Mouse (Mus musculus): ENCODE measurements around the gene Zmiz1. TPM values are rescaled to one million over a fixed set of nuclear protein-coding genes. Genes with fewer than 3 reads are reported as not detected.
A peak's percentile ranks its signal among the peaks of the same experiment; 100 is the strongest.

Zmiz1 gene
- polyA plus RNA-seq, 1 experiment from 2014 or later: 37.4 TPM

- WGBS: 53% methylated on average over 8 of the region's 8 CpGs
- Histone ChIP-seq H3K36me3 (ENCODE audit: control insufficient read depth, insufficient read depth, low read length) (peaks cover 31% of the 10 kb centered on the region), H3K4me1 (replicated peaks; ENCODE audit: control insufficient read depth, insufficient read depth, low read length) (peaks cover 28% of the 10 kb centered on the region), H3K9ac (ENCODE audit: low read length) (no peak overlapping the region), H3K9me3 (ENCODE audit: control insufficient read depth, low read length) (no peaks in the 10 kb centered on the region), H3K27ac (ENCODE audit: low read depth) (no peak overlapping the region; the same call in 1 of the 2 replicates), H3K4me3 (ENCODE audit: low read depth, low read length) (no peak overlapping the region), H3K4me2 (ENCODE audit: low read length) (no peak overlapping the region), H3K27me3 (replicated peaks; ENCODE audit: control insufficient read depth, insufficient read depth, low read length) (no peaks in the 10 kb centered on the region)
- no peak for DNase-seq (ENCODE audit: low spot score)
- no peak for ATAC-seq (replicated peaks; ENCODE audit: low FRiP score, low TSS enrichment, low read depth)
Measured at GRCm38 (mm10) chr14:25593876-25594275, 134.9 kb downstream of the Zmiz1 start.

GRCm38 (mm10) chr14:25594611-25595010 lies 135.6 kb downstream of the Zmiz1 start:
- Histone ChIP-seq H3K9ac (ENCODE audit: low read length) (no peak overlapping the region), H3K36me3 (ENCODE audit: control insufficient read depth, insufficient read depth, low read length) (peaks cover 36% of the 10 kb centered on the region), H3K27ac (ENCODE audit: low read depth) (no peak overlapping the region; the same call in 1 of the 2 replicates), H3K4me1 (replicated peaks; ENCODE audit: control insufficient read depth, insufficient read depth, low read length) (peaks cover 23% of the 10 kb centered on the region), H3K4me2 (ENCODE audit: low read length) (no peak overlapping the region), H3K27me3 (replicated peaks; ENCODE audit: control insufficient read depth, insufficient read depth, low read length) (no peaks in the 10 kb centered on the region), H3K4me3 (ENCODE audit: low read depth, low read length) (no peak overlapping the region), H3K9me3 (ENCODE audit: control insufficient read depth, low read length) (no peaks in the 10 kb centered on the region)
- DNase-seq (ENCODE audit: low spot score): no peak
- no peak for ATAC-seq (replicated peaks; ENCODE audit: low FRiP score, low TSS enrichment, low read depth)
- WGBS: 51% methylated on average over 4 of the region's 4 CpGs

DNA sequence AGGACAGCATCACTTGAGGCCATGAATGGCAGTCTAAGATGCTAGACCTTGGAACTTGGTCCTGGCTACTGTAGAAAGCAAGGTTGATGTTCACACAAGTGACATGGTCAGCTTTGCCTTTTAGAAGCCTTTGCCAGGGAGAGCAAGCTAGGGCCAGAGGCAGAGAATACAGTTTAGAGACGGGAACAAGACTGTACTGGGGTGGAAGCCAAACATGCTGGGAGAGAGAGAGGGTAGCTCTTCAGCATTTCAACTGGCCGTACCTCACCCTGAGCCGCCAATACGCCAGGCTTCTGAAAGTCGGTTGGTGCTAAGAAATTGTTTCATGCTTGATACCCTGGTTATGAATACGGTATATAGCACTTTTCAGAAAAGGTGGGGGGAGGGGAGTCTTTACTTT lies 140.0 kb downstream of the Zmiz1 start:
- DNase-seq (ENCODE audit: low spot score) (no peak), ATAC-seq (replicated peaks; ENCODE audit: low FRiP score, low TSS enrichment, low read depth) (no peak)
- Histone ChIP-seq H3K4me1 (replicated peaks; ENCODE audit: control insufficient read depth, insufficient read depth, low read length) (peaks cover 43% of the 10 kb centered on the region), H3K27me3 (replicated peaks; ENCODE audit: control insufficient read depth, insufficient read depth, low read length) (no peaks in the 10 kb centered on the region), H3K27ac (ENCODE audit: low read depth) (no peak overlapping the region), H3K4me3 (ENCODE audit: low read depth, low read length) (no peak overlapping the region), H3K9me3 (ENCODE audit: control insufficient read depth, low read length) (no peaks in the 10 kb centered on the region), H3K36me3 (ENCODE audit: control insufficient read depth, insufficient read depth, low read length) (peaks cover 35% of the 10 kb centered on the region), H3K9ac (ENCODE audit: low read length) (no peak overlapping the region), H3K4me2 (ENCODE audit: low read length) (no peak overlapping the region)
- WGBS: 88% methylated on average over 6 of the region's 6 CpGs

GRCm38 (mm10) chr14:25599934-25600333 lies 140.9 kb downstream of the Zmiz1 start:
- 65% methylated on average over 12 of the region's 12 CpGs for WGBS
- Histone ChIP-seq H3K4me3 (ENCODE audit: low read depth, low read length) (no peak overlapping the region), H3K9me3 (ENCODE audit: control insufficient read depth, low read length) (no peaks in the 10 kb centered on the region), H3K27ac (ENCODE audit: low read depth) (peak overlapping the region; percentile 48; the same call in 1 of the 2 replicates), H3K9ac (ENCODE audit: low read length) (no peak overlapping the region), H3K4me2 (ENCODE audit: low read length) (no peak overlapping the region), H3K27me3 (replicated peaks; ENCODE audit: control insufficient read depth, insufficient read depth, low read length) (no peaks in the 10 kb centered on the region), H3K4me1 (replicated peaks; ENCODE audit: control insufficient read depth, insufficient read depth, low read length) (peaks cover 40% of the 10 kb centered on the region), H3K36me3 (ENCODE audit: control insufficient read depth, insufficient read depth, low read length) (peaks cover 35% of the 10 kb centered on the region)
- no peak for DNase-seq (ENCODE audit: low spot score)
- no peak for ATAC-seq (replicated peaks; ENCODE audit: low FRiP score, low TSS enrichment, low read depth)

DNA sequence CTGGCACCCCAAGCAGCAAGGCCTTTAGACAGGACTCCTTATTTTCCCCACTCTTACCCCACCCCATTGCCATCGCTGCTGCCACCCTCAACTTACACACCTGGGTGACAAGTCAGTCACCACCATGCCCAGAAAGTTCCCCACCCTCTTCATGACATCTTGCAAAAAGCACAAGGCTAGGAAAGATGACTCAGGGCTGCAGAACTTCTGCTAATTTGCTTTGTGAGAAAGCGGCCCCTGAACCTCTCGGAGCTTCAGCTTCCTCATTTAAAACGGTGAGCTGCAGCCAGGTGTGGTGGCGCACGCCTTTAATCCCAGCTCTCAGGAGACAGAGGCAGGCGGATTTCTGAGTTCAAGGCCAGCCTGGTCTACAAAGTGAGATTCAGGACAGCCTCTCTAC lies 141.4 kb downstream of the Zmiz1 start:
- DNase-seq (ENCODE audit: low spot score) (no peak), ATAC-seq (replicated peaks; ENCODE audit: low FRiP score, low TSS enrichment, low read depth) (no peak)
- Histone ChIP-seq H3K4me1 (replicated peaks; ENCODE audit: control insufficient read depth, insufficient read depth, low read length) (peaks cover 39% of the 10 kb centered on the region), H3K4me3 (ENCODE audit: low read depth, low read length) (no peak overlapping the region), H3K9me3 (ENCODE audit: control insufficient read depth, low read length) (no peaks in the 10 kb centered on the region), H3K27me3 (replicated peaks; ENCODE audit: control insufficient read depth, insufficient read depth, low read length) (no peaks in the 10 kb centered on the region), H3K27ac (ENCODE audit: low read depth) (peak overlapping the region; percentile 48; the same call in 1 of the 2 replicates), H3K9ac (ENCODE audit: low read length) (no peak overlapping the region), H3K4me2 (ENCODE audit: low read length) (no peak overlapping the region), H3K36me3 (ENCODE audit: control insufficient read depth, insufficient read depth, low read length) (peaks cover 35% of the 10 kb centered on the region)
- WGBS: 76% methylated on average over 7 of the region's 7 CpGs

- Histone ChIP-seq H3K4me2 (ENCODE audit: low read length) (no peak overlapping the region), H3K4me1 (replicated peaks; ENCODE audit: control insufficient read depth, insufficient read depth, low read length) (peaks cover 39% of the 10 kb centered on the region), H3K36me3 (ENCODE audit: control insufficient read depth, insufficient read depth, low read length) (peaks cover 35% of the 10 kb centered on the region), H3K27ac (ENCODE audit: low read depth) (peak overlapping the region; percentile 48), H3K9me3 (ENCODE audit: control insufficient read depth, low read length) (no peaks in the 10 kb centered on the region), H3K27me3 (replicated peaks; ENCODE audit: control insufficient read depth, insufficient read depth, low read length) (no peaks in the 10 kb centered on the region), H3K4me3 (ENCODE audit: low read depth, low read length) (no peak overlapping the region), H3K9ac (ENCODE audit: low read length) (no peak overlapping the region)
- DNase-seq (ENCODE audit: low spot score) (no peak), ATAC-seq (replicated peaks; ENCODE audit: low FRiP score, low TSS enrichment, low read depth) (no peak; the same call in 1 of the 2 replicates)
- WGBS: 21% methylated on average over 2 of the region's 2 CpGs
Measured at GRCm38 (mm10) chr14:25600951-25601350, 142.0 kb downstream of the Zmiz1 start.

GRCm38 (mm10) chr14:25602018-25602417 lies 143.0 kb downstream of the Zmiz1 start:
- H3K4me2 ChIP-seq (ENCODE audit: low read length): no peak overlapping the region
- no peak overlapping the region for H3K27ac ChIP-seq (ENCODE audit: low read depth)
- no peak overlapping the region for H3K4me3 ChIP-seq (ENCODE audit: low read depth, low read length)
- ATAC-seq (replicated peaks; ENCODE audit: low FRiP score, low TSS enrichment, low read depth) (no peak), DNase-seq (ENCODE audit: low spot score) (no peak)
- peaks cover 27% of the 10 kb centered on the region for H3K36me3 ChIP-seq (ENCODE audit: control insufficient read depth, insufficient read depth, low read length)
- H3K4me1 ChIP-seq (replicated peaks; ENCODE audit: control insufficient read depth, insufficient read depth, low read length): peaks cover 48% of the 10 kb centered on the region
- no peaks in the 10 kb centered on the region for H3K9me3 ChIP-seq (ENCODE audit: control insufficient read depth, low read length)
- no peak overlapping the region for H3K9ac ChIP-seq (ENCODE audit: low read length)
- H3K27me3 ChIP-seq (replicated peaks; ENCODE audit: control insufficient read depth, insufficient read depth, low read length): no peaks in the 10 kb centered on the region
- WGBS: 86% methylated on average over 2 of the region's 2 CpGs

DNA sequence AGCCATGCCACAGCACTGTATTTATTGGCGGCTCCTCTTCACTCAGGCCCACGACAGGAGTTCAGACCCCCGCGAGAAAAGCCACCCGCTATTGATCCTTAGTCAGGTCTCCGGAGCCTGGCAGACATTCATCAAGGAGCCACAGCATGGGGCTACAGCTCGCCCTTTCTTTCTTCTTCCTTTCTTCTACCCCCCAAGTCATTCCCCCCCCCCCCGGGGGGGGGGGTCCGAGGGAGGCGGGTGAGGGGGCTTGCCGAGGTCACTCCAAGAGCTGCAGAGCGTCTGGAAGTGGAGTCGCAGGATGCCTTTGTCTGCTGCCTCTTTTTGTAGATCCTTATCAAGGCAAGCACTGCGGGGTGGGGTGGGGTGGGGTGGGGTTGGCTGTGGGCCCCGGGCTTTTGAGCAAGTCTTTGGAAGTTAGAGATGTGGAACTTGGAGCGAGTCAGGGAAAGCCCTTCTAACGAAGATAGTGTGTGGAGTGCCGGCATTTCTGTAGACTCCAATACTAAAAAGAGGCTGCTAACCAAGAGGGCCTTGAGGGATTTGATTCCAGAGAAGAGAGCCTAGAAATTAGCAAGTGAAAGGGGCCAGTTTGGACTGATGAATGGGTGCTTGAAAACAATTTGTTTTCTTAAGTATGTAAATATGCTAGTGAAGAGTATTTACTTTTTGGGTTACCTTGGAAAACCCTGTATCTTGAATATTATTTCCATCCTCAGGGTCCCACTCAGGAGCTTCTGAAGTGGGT lies 145.6 kb downstream of the Zmiz1 start:
- Histone ChIP-seq H3K4me1 (replicated peaks; ENCODE audit: control insufficient read depth, insufficient read depth, low read length) (peaks cover 59% of the 10 kb centered on the region), H3K9ac (ENCODE audit: low read length) (no peak overlapping the region), H3K9me3 (ENCODE audit: control insufficient read depth, low read length) (no peaks in the 10 kb centered on the region), H3K27me3 (replicated peaks; ENCODE audit: control insufficient read depth, insufficient read depth, low read length) (no peaks in the 10 kb centered on the region), H3K4me2 (ENCODE audit: low read length) (no peak overlapping the region), H3K4me3 (ENCODE audit: low read depth, low read length) (no peak overlapping the region), H3K27ac (ENCODE audit: low read depth) (no peak overlapping the region), H3K36me3 (ENCODE audit: control insufficient read depth, insufficient read depth, low read length) (peaks cover 8% of the 10 kb centered on the region; the same call in 1 of the 2 replicates)
- WGBS: 18% methylated on average over 17 of the region's 18 CpGs
- ATAC-seq (replicated peaks; ENCODE audit: low FRiP score, low TSS enrichment, low read depth) (no peak), DNase-seq (ENCODE audit: low spot score) (no peak)
